Comparison of ENCODE assay signal across 7 mouse cellular contexts in genomic region chr19:57314346-57315012, GRCm38 (mm10). TPM values are rescaled to one million over a fixed set of nuclear protein-coding genes. Genes with fewer than 3 reads are reported as not detected.
DNase-seq lines count a peak whose midpoint lies in the region.

TSS of gene Ablim1 (minus strand) at chr19:57314919.

- peak; percentile 73 for DNase-seq in adrenal gland, postnatal 10 days
- DNase-seq in cerebellum, postnatal 36 days, result peak; percentile 73 to 77
- peak; percentile 39 to 45 for DNase-seq in gastrocnemius, postnatal 4 days (ENCODE audit: low spot score in 2 of 2)
- DNase-seq in induced T-regulatory cell, adult 2 months (ENCODE audit: low read depth), result peak; percentile 10
- peak; percentile 59 to 64 for DNase-seq in left cerebral cortex, adult 18-20 months (ENCODE audit: low spot score in 2 of 2)
- DNase-seq in lung, postnatal 14 days, result peak; percentile 58
- peak; percentile 60 for DNase-seq in retina, embryonic 14.5 days (ENCODE audit: low spot score)

RNA-seq across cellular contexts. Expression of gene Ablim1, which starts in this region (rescaled TPM):
- 10 to 100 TPM; 83.6 to 94.5 TPM for total RNA-seq in adrenal gland, postnatal 10 days (2021)
- total RNA-seq in gastrocnemius, postnatal 4 days (2021), result 10 to 100 TPM; 56.8 to 65.5 TPM
- 100 to 1,000 TPM; 115 to 119 TPM for total RNA-seq in left cerebral cortex, adult 18-20 months (2021)

Comparison
In these comparisons a context has a peak if more than half of its experiments do, and no peak if none do; other contexts are left out.
1. Peak in every context shown above with its lines: DNase-seq.
2. DNase-seq: peak in every context shown above with its lines; median percentile 75 in cerebellum, postnatal 36 days; 73 in adrenal gland, postnatal 10 days; 62 in left cerebral cortex, adult 18-20 months; 60 in retina, embryonic 14.5 days; 58 in lung, postnatal 14 days; 42 in gastrocnemius, postnatal 4 days; 10 in induced T-regulatory cell, adult 2 months.